Mouse (Mus musculus) forelimb bud, embryonic 11.5 days (tissue): Measurements from ENCODE around the gene Traf3ip1.

Experiments
- DNase-seq: peaks from one replicate; pipeline ENCODE4 v3.0.0-alpha.2; 2012; ENCODE audit warnings: low read depth, low spot score

Traf3ip1 gene

GRCm38 (mm10) chr1:91494457-91495140 lies at the start of gene Traf3ip1:
Traf3ip1 (plus strand) TSS chr1:91494647.
- DNase-seq, result peak; percentile 88

- no peak for DNase-seq
These were observed 49.3 kb upstream of the Traf3ip1 start for GRCm38 (mm10) chr1:91444841-91445830.

GRCm38 (mm10) chr1:91446060-91446459 lies 48.4 kb upstream of the Traf3ip1 start:
- no peak for DNase-seq

- DNase-seq, result no peak
These were observed 47.9 kb upstream of the Traf3ip1 start for GRCm38 (mm10) chr1:91446511-91446910.

- DNase-seq, result no peak
These were observed 45.8 kb upstream of the Traf3ip1 start for GRCm38 (mm10) chr1:91448688-91449087.

- no peak for DNase-seq
These were observed 43.6 kb upstream of the Traf3ip1 start for GRCm38 (mm10) chr1:91450851-91451250.

- no peak for DNase-seq
These were observed 42.8 kb upstream of the Traf3ip1 start for GRCm38 (mm10) chr1:91451547-91452084.

GRCm38 (mm10) chr1:91453932-91454331 lies 40.5 kb upstream of the Traf3ip1 start:
- DNase-seq, result no peak

GRCm38 (mm10) chr1:91454366-91454765 lies 40.1 kb upstream of the Traf3ip1 start:
- DNase-seq, result no peak

GRCm38 (mm10) chr1:91454927-91455326 lies 39.5 kb upstream of the Traf3ip1 start:
- no peak for DNase-seq

- DNase-seq, result no peak
These were observed 38.7 kb upstream of the Traf3ip1 start for GRCm38 (mm10) chr1:91455661-91456161.

- DNase-seq, result no peak
These were observed 38.1 kb upstream of the Traf3ip1 start for GRCm38 (mm10) chr1:91456301-91456801.

GRCm38 (mm10) chr1:91457116-91457515 lies 37.3 kb upstream of the Traf3ip1 start:
- DNase-seq, result no peak

- DNase-seq, result no peak
These were observed 36.7 kb upstream of the Traf3ip1 start for GRCm38 (mm10) chr1:91457698-91458097.

- DNase-seq, result no peak
These were observed 36.1 kb upstream of the Traf3ip1 start for GRCm38 (mm10) chr1:91458223-91458861.

- DNase-seq, result peak; percentile 100
These were observed 35.2 kb upstream of the Traf3ip1 start, which contains the start of gene Per2 for GRCm38 (mm10) chr1:91459059-91459809. Per2 (minus strand) TSS chr1:91459324.

GRCm38 (mm10) chr1:91460069-91460468 lies 34.4 kb upstream of the Traf3ip1 start:
- DNase-seq, result no peak

GRCm38 (mm10) chr1:91460564-91460963 lies 33.9 kb upstream of the Traf3ip1 start:
- DNase-seq, result no peak

- DNase-seq, result no peak
These were observed 31.0 kb upstream of the Traf3ip1 start for GRCm38 (mm10) chr1:91463336-91463995.

- no peak for DNase-seq
These were observed 30.0 kb upstream of the Traf3ip1 start for GRCm38 (mm10) chr1:91464436-91464835.
